Mouse (Mus musculus): Measurements from ENCODE around the gene Abcg4. TPM values are rescaled to one million over a fixed set of nuclear protein-coding genes. Genes with fewer than 3 reads are reported as not detected.
"Not testable (repeated sequence)": the region's sequence is repeated elsewhere in the genome, so short reads cannot be mapped to it uniquely, and the experiment has no call there.

Gene Abcg4
- total and polyA plus RNA-seq, 2 experiments from 2014 or later, result 28.2 to 60.0 TPM

GRCm38 (mm10) chr9:44311136-44312134 lies 23.0 kb upstream of the Abcg4 start:
- Histone ChIP-seq H3K4me2 (ENCODE audit: low read depth, low read length, poor library complexity, severe bottlenecking) (no peak overlapping the region), H3K4me1 (ENCODE audit: insufficient read depth, low read length) (no peaks in the 10 kb centered on the region), H3K27me3 (ENCODE audit: insufficient read depth, low read length) (no peaks in the 10 kb centered on the region), H3K4me3 (ENCODE audit: low read depth, low read length) (no peak overlapping the region), H3K9me3 (ENCODE audit: low read length) (no peaks in the 10 kb centered on the region), H3K27ac (ENCODE audit: low read depth, low read length) (no peak overlapping the region), H3K36me3 (ENCODE audit: insufficient read depth, low read length) (peaks cover 44% of the 10 kb centered on the region), H3K9ac (replicated peaks; ENCODE audit: low read length, poor library complexity, severe bottlenecking) (no peak overlapping the region)
- 13% methylated on average over 27 of the region's 27 CpGs for WGBS
- no peak for DNase-seq (ENCODE audit: low spot score)
- no peak for ATAC-seq (ENCODE audit: low FRiP score)
- TF ChIP-seq CTCF (IDR thresholded peaks at IDR 0.05), result 0 out of 2 replicates have a peak, but pooled peaks have one; percentile 7

DNA sequence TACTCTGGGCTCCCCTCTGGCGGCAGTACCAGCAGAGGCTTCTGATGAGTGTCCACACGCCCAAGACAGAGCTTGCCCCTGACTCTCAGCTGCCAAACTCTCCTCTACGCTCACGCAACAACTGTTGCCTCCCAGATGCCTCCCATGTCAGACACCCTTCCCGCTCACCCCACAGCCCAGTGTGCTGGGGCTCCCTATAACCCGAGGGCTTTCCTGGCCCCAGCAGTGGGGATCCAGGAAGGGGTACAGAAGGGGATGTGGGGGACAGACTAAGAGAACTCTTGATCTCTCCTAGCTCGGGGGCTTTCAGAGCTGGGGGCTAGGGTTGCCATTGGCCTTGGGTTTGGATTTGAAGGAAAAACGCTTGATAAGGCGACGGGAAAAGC lies 22.3 kb upstream of the Abcg4 start:
- Histone ChIP-seq H3K36me3 (ENCODE audit: insufficient read depth, low read length) (peaks cover 37% of the 10 kb centered on the region), H3K4me2 (ENCODE audit: low read depth, low read length, poor library complexity, severe bottlenecking) (no peak overlapping the region), H3K9ac (replicated peaks; ENCODE audit: low read length, poor library complexity, severe bottlenecking) (no peak overlapping the region), H3K4me1 (ENCODE audit: insufficient read depth, low read length) (no peaks in the 10 kb centered on the region), H3K9me3 (ENCODE audit: low read length) (no peaks in the 10 kb centered on the region), H3K27me3 (ENCODE audit: insufficient read depth, low read length) (no peaks in the 10 kb centered on the region), H3K4me3 (ENCODE audit: low read depth, low read length) (no peak overlapping the region), H3K27ac (ENCODE audit: low read depth, low read length) (no peak overlapping the region)
- WGBS, result 28% methylated on average over 10 of the region's 10 CpGs
- no peak for TF ChIP-seq CTCF (IDR thresholded peaks at IDR 0.05)
- ATAC-seq (ENCODE audit: low FRiP score) (no peak), DNase-seq (ENCODE audit: low spot score) (no peak)

DNA sequence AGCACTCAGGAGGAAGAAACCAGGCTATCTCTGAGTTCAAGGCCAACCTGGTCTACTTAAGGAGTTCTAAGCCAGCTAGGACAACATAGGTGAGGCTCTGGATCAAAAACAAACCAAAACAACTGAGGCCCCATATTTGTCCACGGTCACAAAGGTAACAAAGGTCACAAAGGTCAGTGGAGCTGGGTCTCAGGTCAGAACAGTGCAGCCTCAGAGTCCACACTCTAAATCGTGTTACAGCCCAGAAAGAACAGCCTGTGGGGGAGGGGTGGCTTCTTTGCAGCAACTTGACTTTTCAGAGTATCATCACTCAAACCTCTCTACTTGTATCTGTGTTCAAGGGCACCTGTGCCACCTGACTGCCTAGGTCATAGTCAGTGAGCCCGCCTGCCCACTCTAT lies 21.3 kb upstream of the Abcg4 start:
- no peaks in the 10 kb centered on the region for H3K27me3 ChIP-seq (ENCODE audit: insufficient read depth, low read length)
- no peak overlapping the region for H3K9ac ChIP-seq (replicated peaks; ENCODE audit: low read length, poor library complexity, severe bottlenecking)
- no peak overlapping the region for H3K4me2 ChIP-seq (ENCODE audit: low read depth, low read length, poor library complexity, severe bottlenecking)
- H3K4me3 ChIP-seq (ENCODE audit: low read depth, low read length), result no peak overlapping the region
- TF ChIP-seq CTCF (IDR thresholded peaks at IDR 0.05), result no peak
- H3K36me3 ChIP-seq (ENCODE audit: insufficient read depth, low read length), result peaks cover 28% of the 10 kb centered on the region
- WGBS, result 57% methylated on average over 3 of the region's 3 CpGs
- H3K4me1 ChIP-seq (ENCODE audit: insufficient read depth, low read length), result no peaks in the 10 kb centered on the region
- no peak for DNase-seq (ENCODE audit: low spot score)
- H3K27ac ChIP-seq (ENCODE audit: low read depth, low read length), result no peak overlapping the region
- no peaks in the 10 kb centered on the region for H3K9me3 ChIP-seq (ENCODE audit: low read length)
- no peak for ATAC-seq (ENCODE audit: low FRiP score)

- WGBS, result 90% methylated on average over 2 of the region's 2 CpGs
- Histone ChIP-seq H3K4me2 (ENCODE audit: low read depth, low read length, poor library complexity, severe bottlenecking) (no peak overlapping the region), H3K4me3 (ENCODE audit: low read depth, low read length) (no peak overlapping the region), H3K27ac (ENCODE audit: low read depth, low read length) (no peak overlapping the region), H3K9me3 (ENCODE audit: low read length) (no peaks in the 10 kb centered on the region), H3K27me3 (ENCODE audit: insufficient read depth, low read length) (no peaks in the 10 kb centered on the region), H3K9ac (replicated peaks; ENCODE audit: low read length, poor library complexity, severe bottlenecking) (no peak overlapping the region), H3K36me3 (ENCODE audit: insufficient read depth, low read length) (peaks cover 22% of the 10 kb centered on the region), H3K4me1 (ENCODE audit: insufficient read depth, low read length) (no peaks in the 10 kb centered on the region)
- ATAC-seq (ENCODE audit: low FRiP score) (no peak), DNase-seq (ENCODE audit: low spot score) (no peak)
- TF ChIP-seq CTCF (IDR thresholded peaks at IDR 0.05), result no peak
Measured at GRCm38 (mm10) chr9:44307248-44307647, 18.8 kb upstream of the Abcg4 start.

GRCm38 (mm10) chr9:44306532-44306931 lies 18.1 kb upstream of the Abcg4 start:
- H3K4me3 ChIP-seq (ENCODE audit: low read depth, low read length), result no peak overlapping the region
- no peak for ATAC-seq (ENCODE audit: low FRiP score)
- peaks cover 24% of the 10 kb centered on the region for H3K36me3 ChIP-seq (ENCODE audit: insufficient read depth, low read length)
- WGBS, result 89% methylated on average over 6 of the region's 6 CpGs
- no peak overlapping the region for H3K4me2 ChIP-seq (ENCODE audit: low read depth, low read length, poor library complexity, severe bottlenecking)
- no peak overlapping the region for H3K27ac ChIP-seq (ENCODE audit: low read depth, low read length)
- no peak overlapping the region for H3K9ac ChIP-seq (replicated peaks; ENCODE audit: low read length, poor library complexity, severe bottlenecking)
- no peaks in the 10 kb centered on the region for H3K9me3 ChIP-seq (ENCODE audit: low read length)
- no peaks in the 10 kb centered on the region for H3K27me3 ChIP-seq (ENCODE audit: insufficient read depth, low read length)
- H3K4me1 ChIP-seq (ENCODE audit: insufficient read depth, low read length), result no peaks in the 10 kb centered on the region
- no peak for TF ChIP-seq CTCF (IDR thresholded peaks at IDR 0.05)
- no peak for DNase-seq (ENCODE audit: low spot score)

- ATAC-seq (ENCODE audit: low FRiP score) (peak; percentile 99), DNase-seq (ENCODE audit: low spot score) (peak; percentile 100)
- no peaks in the 10 kb centered on the region for H3K4me1 ChIP-seq (ENCODE audit: insufficient read depth, low read length)
- H3K4me3 ChIP-seq (ENCODE audit: low read depth, low read length), result peak within 1 kb of the TSS; percentile 79
- no peaks in the 10 kb centered on the region for H3K9me3 ChIP-seq (ENCODE audit: low read length)
- peak within 1 kb of the TSS; percentile 77 for H3K27ac ChIP-seq (ENCODE audit: low read depth, low read length)
- peak within 1 kb of the TSS; percentile 83 for H3K9ac ChIP-seq (replicated peaks; ENCODE audit: low read length, poor library complexity, severe bottlenecking)
- peak; percentile 16; the same call in 1 of the 2 replicates for TF ChIP-seq CTCF (IDR thresholded peaks at IDR 0.05)
- under 1% methylated on average over 54 of the region's 54 CpGs for WGBS
- H3K36me3 ChIP-seq (ENCODE audit: insufficient read depth, low read length), result peaks cover 22% of the 10 kb centered on the region
- peak within 1 kb of the TSS; percentile 76 for H3K4me2 ChIP-seq (ENCODE audit: low read depth, low read length, poor library complexity, severe bottlenecking)
- H3K27me3 ChIP-seq (ENCODE audit: insufficient read depth, low read length), result no peaks in the 10 kb centered on the region
Measured at GRCm38 (mm10) chr9:44305466-44306079, 17.2 kb upstream of the Abcg4 start, which contains the start of gene Hinfp. Gene Hinfp (minus strand): TSS chr9:44305671.

DNA sequence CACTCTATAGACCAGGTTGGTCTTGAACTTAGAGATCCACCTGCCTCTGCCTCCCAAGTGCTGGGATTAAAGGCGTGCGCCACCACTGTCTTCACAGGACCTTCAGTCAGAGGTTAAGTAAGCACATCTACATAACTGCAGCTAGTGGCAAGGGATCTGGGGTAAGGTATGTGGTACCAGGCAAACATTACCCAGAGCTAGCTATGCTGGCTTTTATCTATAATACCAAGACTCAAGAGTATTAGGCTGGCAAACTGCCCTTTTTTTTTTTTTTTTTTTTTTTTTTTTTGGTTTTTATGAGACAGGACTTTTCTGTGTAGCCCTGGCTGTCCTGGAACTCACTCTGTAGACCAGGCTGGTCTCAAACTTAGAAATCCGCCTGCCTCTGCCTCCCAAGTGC lies 11.6 kb upstream of the Abcg4 start:
- H3K4me1 ChIP-seq (ENCODE audit: insufficient read depth, low read length); H3K9me3 ChIP-seq (ENCODE audit: low read length); H3K4me3 ChIP-seq (ENCODE audit: low read depth, low read length); H3K9ac ChIP-seq (replicated peaks; ENCODE audit: low read length, poor library complexity, severe bottlenecking); ATAC-seq (ENCODE audit: low FRiP score); DNase-seq (ENCODE audit: low spot score); H3K4me2 ChIP-seq (ENCODE audit: low read depth, low read length, poor library complexity, severe bottlenecking); H3K27ac ChIP-seq (ENCODE audit: low read depth, low read length); H3K27me3 ChIP-seq (ENCODE audit: insufficient read depth, low read length): not testable (repeated sequence)
- WGBS, result 95% methylated on average over 3 of the region's 3 CpGs
- H3K36me3 ChIP-seq (ENCODE audit: insufficient read depth, low read length), result peaks cover 60% of the 10 kb centered on the region
